Comparison of ENCODE assay signal across 8 mouse cellular contexts in genomic region chr17:24650070-24650616, GRCm38 (mm10). TPM values are rescaled to one million over a fixed set of nuclear protein-coding genes. Genes with fewer than 3 reads are reported as not detected.
DNase-seq lines count a peak whose midpoint lies in the region; ATAC-seq lines count a peak whose summit lies in the region.

TSS of gene Slc9a3r2 (minus strand) at chr17:24650327.

- peak; percentile 76 for DNase-seq in kidney, adult 18-20 months
- DNase-seq in kidney, adult 11 months = no peak
- DNase-seq in hindbrain, embryonic 11.5 days (ENCODE audit: low spot score) = peak; percentile 65
- no peak for DNase-seq in left cerebral cortex, postnatal 25 days (ENCODE audit: low spot score in 2 of 2)
- DNase-seq in urinary bladder, postnatal 36 days (ENCODE audit: low spot score in 2 of 2) = peak; percentile 51 to 54

- H3K4me1 ChIP-seq in brown adipose tissue, adult 24 weeks (ENCODE audit: control insufficient read depth, insufficient read depth, insufficient read length, low read length) = peaks cover 5% of the 10 kb centered on the region
- peaks cover 16% of the 10 kb centered on the region for H3K4me1 ChIP-seq in forebrain, embryonic 16.5 days (replicated peaks; ENCODE audit: control insufficient read depth, insufficient read depth, low read length)
- 0 out of 2 replicates have a peak, but pooled peaks cover 5% of the 10 kb centered on the region for H3K4me1 ChIP-seq in hindbrain, embryonic 11.5 days (replicated peaks; ENCODE audit: control insufficient read depth, insufficient read depth, low read length)

- peak within 1 kb of the TSS; percentile 100 for H3K4me2 ChIP-seq in forebrain, embryonic 16.5 days (ENCODE audit: low read length)
- H3K4me2 ChIP-seq in hindbrain, embryonic 11.5 days (replicated peaks; ENCODE audit: low read depth, low read length) = peak within 1 kb of the TSS; percentile 100

- H3K36me3 ChIP-seq in forebrain, embryonic 16.5 days (ENCODE audit: control insufficient read depth, insufficient read depth) = no peaks in the 10 kb centered on the region
- no peaks in the 10 kb centered on the region for H3K36me3 ChIP-seq in hindbrain, embryonic 11.5 days (ENCODE audit: control insufficient read depth, insufficient read depth, low read length)

- 2% methylated on average over 29 of the region's 41 CpGs for WGBS in forebrain, embryonic 16.5 days
- WGBS in hindbrain, embryonic 11.5 days = under 1% methylated on average over 39 of the region's 41 CpGs

- peak within 1 kb of the TSS; percentile 84 for H3K9ac ChIP-seq in forebrain, embryonic 16.5 days (replicated peaks; ENCODE audit: low read depth, low read length)
- H3K9ac ChIP-seq in hindbrain, embryonic 11.5 days (ENCODE audit: low read depth, low read length) = peak within 1 kb of the TSS; percentile 73

- intact Hi-C loops in left cerebral cortex, postnatal 25 days (cut with DNase I) = no loop called here

- no peaks in the 10 kb centered on the region for H3K27me3 ChIP-seq in forebrain, embryonic 16.5 days (replicated peaks; ENCODE audit: control insufficient read depth, insufficient read depth, low read length)
- peaks cover 15% of the 10 kb centered on the region for H3K27me3 ChIP-seq in hindbrain, embryonic 11.5 days (ENCODE audit: control insufficient read depth, insufficient read depth, low read length)

- peak; percentile 75 for ATAC-seq in forebrain, embryonic 16.5 days
- ATAC-seq in hindbrain, embryonic 11.5 days (ENCODE audit: low FRiP score) = peak; percentile 41
- peak; percentile 6; the same call in 1 of the 2 replicates for ATAC-seq in megakaryocyte progenitor cell, adult 5-6 weeks (replicated peaks; ENCODE audit: poor library complexity)

- H3K4me3 ChIP-seq in brown adipose tissue, adult 24 weeks (ENCODE audit: insufficient read depth, low read depth, low read length) = peak within 1 kb of the TSS; percentile 87
- peak within 1 kb of the TSS; percentile 71 for H3K4me3 ChIP-seq in forebrain, embryonic 16.5 days (replicated peaks; ENCODE audit: low read length)
- H3K4me3 ChIP-seq in hindbrain, embryonic 11.5 days (ENCODE audit: low read depth, low read length) = peak within 1 kb of the TSS; percentile 59

- no peaks in the 10 kb centered on the region for H3K9me3 ChIP-seq in forebrain, embryonic 16.5 days (ENCODE audit: control insufficient read depth, low read length)
- H3K9me3 ChIP-seq in hindbrain, embryonic 11.5 days (ENCODE audit: control insufficient read depth, low read length) = no peaks in the 10 kb centered on the region

- peak within 1 kb of the TSS; percentile 88 for H3K27ac ChIP-seq in brown adipose tissue, adult 24 weeks (replicated peaks; ENCODE audit: low read depth, low read length)
- no peak within 1 kb of the TSS for H3K27ac ChIP-seq in forebrain, embryonic 16.5 days (ENCODE audit: low read length)
- H3K27ac ChIP-seq in hindbrain, embryonic 11.5 days (ENCODE audit: low read depth, low read length) = no peak within 1 kb of the TSS

RNA-seq across cellular contexts. Expression of gene Slc9a3r2, which starts in this region (rescaled TPM):
- polyA plus RNA-seq in brown adipose tissue, adult 24 weeks (2012; ENCODE audit: insufficient read depth, insufficient read length, missing spikeins) = 20.1 and 32.2 TPM in 2 replicates
- 28.1 and 31.2 TPM in 2 replicates for polyA plus RNA-seq in forebrain, embryonic 16.5 days (2015; fragmentation: Nextera tagmentation; extraction: Ambion mirVana)
- polyA plus RNA-seq in hindbrain, embryonic 11.5 days (2014; fragmentation: Nextera tagmentation; extraction: Ambion mirVana) = 36.0 and 36.3 TPM in 2 replicates
- 10 to 100 TPM; 48.0 to 49.9 TPM for total RNA-seq in left cerebral cortex, postnatal 25 days (2021)
- total RNA-seq in megakaryocyte progenitor cell, adult 5-6 weeks (2015) = 1.2 and 2.6 TPM in 2 replicates
- 1.4 and 1.6 TPM in 2 replicates for total RNA-seq in megakaryocyte progenitor cell, adult 5-6 weeks (2017)

Comparison
In these comparisons a context has a peak if more than half of its experiments do, and no peak if none do; other contexts are left out.
1. RNA of gene Slc9a3r2 (total RNA-seq): 48.0 to 49.9 TPM in left cerebral cortex, postnatal 25 days; 1.2 to 2.6 TPM in megakaryocyte progenitor cell, adult 5-6 weeks; every median in the first group is over 10 times any median in the second.
2. DNase-seq: peak in kidney, adult 18-20 months (single experiment), hindbrain, embryonic 11.5 days (single experiment) and urinary bladder, postnatal 36 days (2 of 2); none in kidney, adult 11 months (single experiment) and left cerebral cortex, postnatal 25 days (0 of 2).
3. ATAC-seq: peak in every context shown above with its lines; median percentile 75 in forebrain, embryonic 16.5 days; 41 in hindbrain, embryonic 11.5 days; 6 in megakaryocyte progenitor cell, adult 5-6 weeks.
4. Peak in every context shown above with its lines, with median percentiles within 50 percentile points of each other: H3K4me3 ChIP-seq.